Mouse (Mus musculus): ENCODE results near the gene Gm4450. TPM values are rescaled to one million over a fixed set of nuclear protein-coding genes. Genes with fewer than 3 reads are reported as not detected.
"Not testable (repeated sequence)": the region's sequence is repeated elsewhere in the genome, so short reads cannot be mapped to it uniquely, and the experiment has no call there.

The Gm4450 gene
- polyA plus RNA-seq, 1 experiment from 2014 or later = 0.30 TPM

GRCm38 (mm10) chr3:98418991-98419785 lies 37.7 kb downstream of the Gm4450 start:
- in situ Hi-C loops (cut with MboI; ENCODE audit: low pct_unique_long_range_greater_than_20kb) = loop anchor here (5.0 to 10.0 kb wide), 2 partner anchors 37 to 374 kb away; partner anchors contain the start of gene Zfp697
- ATAC-seq (peak; percentile 57), DNase-seq (ENCODE audit: low read depth, low spot score) (peak; percentile 95)
- ChIA-PET CTCF (interaction anchor here (0.9 to 3.4 kb wide), 10 partner anchors 9 to 195 kb away, joined by 3 to 11 read pairs (median 4); partner anchors contain the start of gene Zfp697), POLR2A (interaction anchor here (0.6 to 4.5 kb wide), 2 partner anchors 31 to 35 kb away, joined by 3 to 26 read pairs; partner anchors contain the start of gene Zfp697)
- TF ChIP-seq CTCF (IDR thresholded peaks at IDR 0.05) = no peak
- no peaks in the 10 kb centered on the region for H3K27me3 ChIP-seq

- ATAC-seq = peak; percentile 51
- peak; percentile 95 for DNase-seq (ENCODE audit: low read depth, low spot score)
- ChIA-PET POLR2A (interaction anchor here (1.1 to 4.5 kb wide), 3 partner anchors 14 to 34 kb away, joined by 3 to 26 read pairs (median 3); partner anchors contain the start of gene Zfp697), CTCF (interaction anchor here (1.6 to 2.5 kb wide), 2 partner anchors 27 to 34 kb away, joined by 3 to 11 read pairs; partner anchors contain the start of gene Zfp697)
- no peak for TF ChIP-seq CTCF (IDR thresholded peaks at IDR 0.05)
- H3K27me3 ChIP-seq = no peaks in the 10 kb centered on the region
- in situ Hi-C loops (cut with MboI; ENCODE audit: low pct_unique_long_range_greater_than_20kb) = loop anchor here (5.0 to 10.0 kb wide), 2 partner anchors 35 to 373 kb away; partner anchors contain the start of gene Zfp697
Measured at GRCm38 (mm10) chr3:98417328-98417727, 39.6 kb downstream of the Gm4450 start.

DNA sequence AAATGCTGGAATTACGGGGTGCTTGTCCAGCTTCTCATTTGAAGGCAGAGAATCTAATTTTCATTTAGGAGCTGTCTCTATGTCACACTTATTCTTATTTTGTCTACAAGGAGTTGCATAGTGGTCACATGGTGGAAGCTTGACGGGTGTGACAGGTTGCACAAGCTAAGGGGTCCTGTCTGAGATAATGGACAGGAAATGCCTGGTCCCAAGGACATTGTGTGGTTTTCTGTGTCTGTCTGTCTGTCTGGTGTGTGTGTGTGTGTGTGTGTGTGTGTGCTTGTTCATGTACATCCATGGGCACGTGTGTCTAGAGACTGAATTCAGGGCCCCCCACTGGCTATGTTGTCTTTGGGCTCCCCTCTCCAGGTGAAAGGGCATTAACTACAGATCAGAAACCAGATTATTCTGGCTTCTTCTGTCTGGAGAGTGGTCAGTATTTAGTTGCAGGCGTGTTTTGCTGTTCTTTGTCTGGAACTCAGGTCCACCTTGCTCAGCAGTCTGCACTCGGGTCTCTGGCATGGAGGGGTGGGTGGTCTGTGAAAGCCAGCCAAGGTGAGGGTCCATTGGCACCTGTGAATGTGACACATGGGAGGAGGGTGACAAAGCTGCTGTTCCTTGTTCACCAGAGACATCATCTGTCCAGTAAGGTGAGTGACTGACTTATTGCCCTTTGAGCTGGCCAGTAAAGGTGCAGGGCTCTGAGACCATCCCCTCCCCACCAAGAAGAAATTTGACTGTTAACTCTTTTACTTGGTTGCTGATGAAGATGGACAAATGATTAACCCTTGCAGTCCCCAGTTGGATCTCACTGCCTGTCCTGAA lies 40.3 kb downstream of the Gm4450 start:
- no peak for ATAC-seq
- H3K27me3 ChIP-seq = no peaks in the 10 kb centered on the region
- TF ChIP-seq CTCF (IDR thresholded peaks at IDR 0.05) = no peak
- in situ Hi-C loops (cut with MboI; ENCODE audit: low pct_unique_long_range_greater_than_20kb) = loop anchor here (5.0 to 10.0 kb wide), 2 partner anchors 34 to 372 kb away; partner anchors contain the start of gene Zfp697
- peak; percentile 20 for DNase-seq (ENCODE audit: low read depth, low spot score)
- CTCF ChIA-PET = interaction anchor here (1.6 to 2.5 kb wide), 2 partner anchors 26 to 33 kb away, joined by 3 to 11 read pairs; partner anchors contain the start of gene Zfp697
- POLR2A ChIA-PET = interaction anchor here (1.1 to 4.5 kb wide), 3 partner anchors 15 to 33 kb away, joined by 3 to 26 read pairs (median 3); partner anchors contain the start of gene Zfp697

DNA sequence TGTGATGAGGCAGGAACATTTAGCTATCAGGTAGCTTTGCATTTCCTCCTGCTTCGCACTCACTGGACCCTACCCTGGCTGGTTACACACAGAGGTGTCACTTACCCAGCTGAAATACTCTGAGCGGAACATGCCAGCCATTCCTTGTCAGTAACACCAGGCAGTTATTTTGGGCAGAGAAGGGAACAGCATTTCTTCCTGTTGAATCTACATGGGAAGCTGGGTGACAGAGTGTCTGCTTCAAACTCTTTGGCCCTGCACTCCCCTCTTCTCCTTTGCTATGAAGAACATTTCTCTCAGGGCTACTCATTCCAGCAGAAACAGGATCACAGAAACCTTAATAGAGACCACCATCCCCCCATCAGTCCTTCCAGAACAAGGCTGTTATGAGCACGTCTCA lies 42.6 kb downstream of the Gm4450 start:
- H3K27me3 ChIP-seq = no peaks in the 10 kb centered on the region
- DNase-seq (ENCODE audit: low read depth, low spot score) (no peak), ATAC-seq (no peak)
- CTCF ChIA-PET = interaction anchor here (1.0 to 3.6 kb wide), 3 partner anchors 23 to 35 kb away, joined by 3 to 25 read pairs (median 5); no protein-coding TSS in a partner anchor
- in situ Hi-C loops (cut with MboI; ENCODE audit: low pct_unique_long_range_greater_than_20kb) = loop anchor here (10.0 kb wide), 1 partner anchor 369 kb away; no protein-coding TSS in a partner anchor
- TF ChIP-seq CTCF (IDR thresholded peaks at IDR 0.05) = no peak
- POLR2A ChIA-PET = interaction anchor here (0.8 to 1.1 kb wide), 2 partner anchors 27 to 32 kb away, joined by 3 to 4 read pairs; partner anchors contain the start of gene Zfp697

DNA sequence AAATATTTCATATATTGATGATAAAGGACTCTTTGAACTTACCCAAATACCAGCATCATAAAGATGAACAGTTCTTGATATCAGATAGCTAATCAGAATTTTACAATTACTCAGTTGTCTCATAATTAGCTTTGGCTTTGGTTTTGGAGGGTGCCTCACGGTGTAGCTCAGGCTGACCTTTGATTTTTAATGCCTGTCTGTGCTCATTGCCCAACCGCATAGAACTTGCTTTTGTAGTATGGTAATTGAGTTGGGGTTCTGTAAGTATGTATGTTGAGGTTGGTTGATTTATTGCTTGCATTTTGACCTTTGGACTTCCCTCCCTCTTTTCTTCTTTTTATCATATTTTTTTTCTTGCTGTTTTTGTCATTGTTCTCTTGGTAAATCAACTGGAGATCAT lies 43.2 kb downstream of the Gm4450 start:
- DNase-seq (ENCODE audit: low read depth, low spot score) (no peak), ATAC-seq (no peak)
- ChIA-PET CTCF (interaction anchor here (1.0 to 3.6 kb wide), 4 partner anchors 18 to 35 kb away, joined by 3 to 25 read pairs (median 6); no protein-coding TSS in a partner anchor), POLR2A (interaction anchor here (1.5 kb wide), 1 partner anchor 31 kb away, joined by 4 read pairs; no protein-coding TSS in a partner anchor)
- no peaks in the 10 kb centered on the region for H3K27me3 ChIP-seq
- TF ChIP-seq CTCF (IDR thresholded peaks at IDR 0.05) = no peak
- in situ Hi-C loops (cut with MboI; ENCODE audit: low pct_unique_long_range_greater_than_20kb) = loop anchor here (10.0 kb wide), 1 partner anchor 369 kb away; no protein-coding TSS in a partner anchor

DNA sequence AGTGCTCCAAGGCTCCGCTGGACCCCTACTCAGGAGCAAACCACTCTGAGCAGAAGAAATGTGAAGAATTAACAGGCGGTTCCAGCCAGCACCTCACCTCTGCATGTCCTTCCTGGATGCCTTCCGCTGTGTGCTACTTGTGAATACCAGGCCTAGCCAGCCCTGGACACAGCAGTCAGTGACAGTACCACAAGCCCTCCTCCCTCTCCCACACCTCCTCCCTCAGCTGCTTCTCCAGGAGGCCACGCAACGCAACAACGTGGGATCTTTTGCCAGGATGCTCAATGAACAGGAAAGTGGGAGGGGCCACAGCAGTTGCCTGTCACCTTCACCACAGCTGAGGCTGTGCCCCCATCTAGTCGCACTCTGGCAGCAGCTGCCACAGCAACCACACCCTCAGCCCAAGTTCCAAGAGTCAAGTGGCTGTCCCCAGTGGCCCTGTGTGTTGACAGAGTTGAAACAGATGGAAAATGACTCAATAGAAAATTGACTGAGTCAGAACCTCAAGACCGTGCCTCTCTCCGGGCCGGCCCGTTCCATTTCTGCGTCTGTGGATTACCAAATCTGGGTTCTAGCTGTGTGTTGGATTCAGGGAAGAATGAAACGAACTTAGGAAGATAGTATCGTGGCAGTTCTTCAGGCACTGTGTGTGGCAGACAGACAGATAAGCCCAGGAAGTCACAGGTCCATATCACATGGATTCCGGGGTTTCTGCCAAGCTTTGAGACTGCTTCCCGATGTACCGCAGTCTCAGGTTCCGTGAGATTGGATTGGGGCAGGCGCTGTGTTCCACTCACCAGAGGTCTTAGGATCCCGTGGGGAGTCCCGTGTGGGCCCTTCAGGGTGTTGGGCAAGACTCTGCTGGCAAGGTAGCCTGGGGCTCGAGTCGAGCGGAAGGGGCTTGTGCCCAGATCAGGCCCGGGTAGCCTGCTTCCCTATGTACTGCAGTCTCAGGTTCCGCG lies 46.0 kb downstream of the Gm4450 start:
- DNase-seq (ENCODE audit: low read depth, low spot score); H3K27me3 ChIP-seq; CTCF ChIA-PET; POLR2A ChIA-PET: not testable (repeated sequence)
- ATAC-seq = peak; percentile 64
- in situ Hi-C loops (cut with MboI; ENCODE audit: low pct_unique_long_range_greater_than_20kb) = loop anchor here (10.0 kb wide), 1 partner anchor 366 kb away; no protein-coding TSS in a partner anchor

DNA sequence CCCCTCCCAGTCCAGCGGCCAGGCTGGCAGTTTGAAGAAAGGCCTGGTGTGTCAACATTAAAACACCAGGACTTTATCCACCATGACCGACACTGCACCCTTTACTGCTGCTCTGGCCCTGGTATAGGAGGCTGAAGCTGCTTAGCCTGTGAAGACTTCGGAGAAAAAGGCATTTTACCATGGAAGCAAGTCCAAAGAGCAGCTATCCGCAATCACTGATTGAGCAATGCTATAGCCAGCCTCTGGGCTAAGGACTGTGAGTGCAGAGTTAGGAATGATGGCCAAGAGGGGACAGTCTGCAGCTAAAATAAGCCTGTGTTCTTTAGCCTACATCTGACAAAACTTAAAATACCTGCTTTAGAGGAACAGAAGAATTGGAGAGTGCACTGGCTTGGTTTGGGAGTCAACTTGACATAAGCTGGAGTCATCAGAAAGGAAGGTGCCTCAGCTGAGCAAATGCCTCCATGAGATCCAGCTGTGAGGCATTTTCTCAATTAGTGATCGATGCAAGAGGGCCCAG lies 49.6 kb downstream of the Gm4450 start:
- ATAC-seq; POLR2A ChIA-PET; DNase-seq (ENCODE audit: low read depth, low spot score); H3K27me3 ChIP-seq; in situ Hi-C loops (cut with MboI; ENCODE audit: low pct_unique_long_range_greater_than_20kb): not testable (repeated sequence)
- CTCF ChIA-PET = interaction anchor here (0.9 kb wide), 1 partner anchor 17 kb away, joined by 3 read pairs; no protein-coding TSS in a partner anchor

- POLR2A ChIA-PET; ATAC-seq; in situ Hi-C loops (cut with MboI; ENCODE audit: low pct_unique_long_range_greater_than_20kb); H3K27me3 ChIP-seq; DNase-seq (ENCODE audit: low read depth, low spot score): not testable (repeated sequence)
- CTCF ChIA-PET = interaction anchor here (0.9 kb wide), 1 partner anchor 17 kb away, joined by 3 read pairs; no protein-coding TSS in a partner anchor
Measured at GRCm38 (mm10) chr3:98406569-98407144, 50.3 kb downstream of the Gm4450 start.

DNA sequence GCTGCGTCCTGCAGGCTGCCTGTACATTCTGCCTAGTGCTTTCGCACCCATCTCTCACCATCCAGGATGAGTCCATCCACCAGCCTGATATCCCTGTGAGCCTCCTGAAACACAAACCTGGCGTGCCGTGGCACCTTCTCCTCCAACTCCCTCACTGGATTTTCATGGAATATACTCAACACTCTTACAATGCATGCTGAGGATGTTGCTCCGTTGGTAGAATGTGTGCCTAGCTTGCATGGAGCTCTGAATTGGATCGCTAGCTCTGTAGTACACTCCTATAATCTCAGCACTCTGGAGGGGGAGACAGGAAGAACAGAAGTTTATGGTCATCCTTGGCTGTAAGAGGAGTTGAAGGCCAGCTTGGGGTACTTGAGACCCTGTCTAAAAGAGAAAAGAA lies 51.0 kb downstream of the Gm4450 start:
- ATAC-seq; CTCF ChIA-PET; H3K27me3 ChIP-seq; in situ Hi-C loops (cut with MboI; ENCODE audit: low pct_unique_long_range_greater_than_20kb); DNase-seq (ENCODE audit: low read depth, low spot score); POLR2A ChIA-PET: not testable (repeated sequence)

DNA sequence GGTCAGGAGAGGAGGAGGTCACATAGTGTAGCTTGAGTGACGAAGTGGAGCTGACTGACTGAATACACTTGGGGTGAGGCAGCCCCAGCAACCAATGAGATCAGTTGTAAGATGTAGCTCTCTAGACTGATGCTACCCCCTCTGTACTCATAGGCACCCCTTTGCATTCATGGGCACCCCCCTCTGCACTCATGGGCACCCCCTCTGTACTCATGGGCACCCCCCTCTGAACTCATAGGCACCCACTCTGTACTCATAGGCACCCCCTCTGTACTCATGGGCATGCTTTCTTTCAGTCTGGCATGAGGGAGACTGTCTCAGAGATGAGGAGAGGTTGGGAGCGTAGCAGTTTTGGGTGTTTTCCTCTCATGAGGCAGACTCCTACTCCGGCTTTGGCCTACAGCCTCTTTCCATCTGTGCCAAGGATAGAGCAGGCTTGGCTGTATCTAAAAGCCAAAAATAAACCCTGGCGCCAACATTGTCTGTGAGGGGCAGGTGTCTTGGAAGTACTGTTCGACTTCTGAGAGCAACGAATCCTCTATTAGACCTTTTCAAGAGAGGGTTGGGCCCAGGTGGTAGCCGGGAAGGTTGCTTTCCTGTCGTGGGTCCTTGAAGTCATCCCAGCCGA lies 52.5 kb downstream of the Gm4450 start:
- ATAC-seq; H3K27me3 ChIP-seq; CTCF ChIA-PET; DNase-seq (ENCODE audit: low read depth, low spot score); POLR2A ChIA-PET; in situ Hi-C loops (cut with MboI; ENCODE audit: low pct_unique_long_range_greater_than_20kb): not testable (repeated sequence)

Data from Patski (cell line).